Mouse (Mus musculus): Measurements from ENCODE around the gene Colgalt1. TPM values are rescaled to one million over a fixed set of nuclear protein-coding genes. Genes with fewer than 3 reads are reported as not detected.
A peak's percentile ranks its signal among the peaks of the same experiment; 100 is the strongest.

Gene Colgalt1
- polyA plus RNA-seq, 1 experiment from 2014 or later, result 38.9 TPM

GRCm38 (mm10) chr8:71627265-71628099 is 16.7 kb downstream of the Colgalt1 start:
- no peak for DNase-seq (ENCODE audit: low spot score)

DNA sequence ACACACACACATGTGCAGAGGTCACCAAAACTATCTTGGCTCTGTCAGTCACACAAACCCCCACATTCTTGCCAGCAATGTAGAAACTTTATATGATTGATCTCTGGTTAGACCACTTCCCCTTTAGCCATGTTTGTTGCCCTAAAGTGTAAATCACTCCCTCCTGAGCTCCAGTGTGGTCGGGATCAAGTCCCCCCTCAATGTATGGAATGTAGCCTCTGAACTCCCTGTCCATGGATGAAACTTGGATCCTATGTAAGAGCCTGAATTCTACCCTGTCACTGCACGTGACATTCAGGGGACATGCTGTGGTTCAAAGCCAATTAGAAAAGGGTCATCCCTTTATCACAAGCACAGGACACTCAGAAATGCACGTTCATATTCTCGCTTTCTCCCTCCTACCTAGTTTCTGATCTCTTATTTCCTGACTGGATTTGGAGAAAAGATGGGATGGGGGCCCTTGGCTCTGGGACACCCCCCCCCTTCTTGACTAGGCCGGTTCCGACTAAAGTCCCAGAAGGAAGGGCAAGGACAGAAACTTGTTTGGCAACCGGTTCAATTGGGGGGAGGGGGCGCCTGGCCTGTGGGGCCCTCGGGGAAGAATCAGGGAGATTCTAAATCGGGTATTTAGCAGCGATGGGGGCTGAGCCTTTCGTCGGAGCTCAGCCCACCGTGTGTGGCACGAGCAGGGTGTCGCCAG is 17.7 kb downstream of the Colgalt1 start:
- DNase-seq (ENCODE audit: low spot score), result no peak

DNA sequence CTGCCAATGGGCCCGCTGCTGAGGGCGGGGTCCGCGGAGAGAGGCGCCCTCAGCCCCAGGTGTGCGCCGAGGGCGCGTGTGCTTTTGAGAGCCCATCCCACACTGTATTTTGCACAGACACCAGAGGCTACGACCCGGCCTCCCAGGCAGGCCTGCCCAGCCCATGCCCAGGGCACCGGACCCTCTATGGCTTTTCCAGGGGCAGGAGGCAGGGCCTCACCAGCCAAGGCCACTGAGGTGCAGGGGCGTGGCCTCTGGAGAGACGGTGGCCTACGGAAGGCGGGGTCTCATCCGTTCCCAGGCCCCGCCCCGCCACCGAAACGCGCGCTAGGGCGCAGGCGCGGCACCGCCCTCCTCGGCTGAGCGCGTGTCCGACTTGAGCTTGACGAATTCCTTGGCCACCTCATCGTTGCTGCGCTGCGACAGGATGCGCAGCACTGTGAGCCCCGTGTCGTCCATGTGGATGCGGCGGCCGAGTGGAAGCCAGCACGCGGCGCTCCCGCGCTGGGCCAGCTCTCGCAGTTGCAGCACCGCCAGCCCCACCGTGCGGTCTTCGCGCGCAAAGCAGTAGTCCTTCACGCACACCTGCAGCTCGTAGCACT is 18.4 kb downstream of the Colgalt1 start:
- peak; percentile 92 for DNase-seq (ENCODE audit: low spot score)

DNA sequence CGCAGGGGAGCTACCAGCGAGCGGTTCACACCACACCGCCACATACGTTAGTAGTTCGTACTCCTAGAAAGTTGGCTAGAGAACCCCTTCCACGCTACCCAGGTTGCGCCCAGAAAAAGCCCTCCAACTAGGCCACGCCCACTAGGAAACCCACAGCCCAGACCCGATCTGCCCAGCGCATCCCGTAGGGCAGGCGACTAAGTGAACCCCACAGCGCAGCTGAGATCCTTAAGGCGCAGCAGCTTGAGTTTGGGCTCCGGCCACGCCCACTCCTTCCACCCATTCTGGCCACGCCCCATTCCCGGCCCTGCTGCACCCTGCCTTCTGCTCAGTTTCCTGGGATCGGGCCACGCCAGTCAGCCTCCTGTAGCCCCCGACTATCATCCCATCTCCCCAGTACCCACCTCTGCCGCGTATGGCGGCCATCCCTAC is 19.0 kb downstream of the Colgalt1 start:
- DNase-seq (ENCODE audit: low spot score), result peak; percentile 46

DNA sequence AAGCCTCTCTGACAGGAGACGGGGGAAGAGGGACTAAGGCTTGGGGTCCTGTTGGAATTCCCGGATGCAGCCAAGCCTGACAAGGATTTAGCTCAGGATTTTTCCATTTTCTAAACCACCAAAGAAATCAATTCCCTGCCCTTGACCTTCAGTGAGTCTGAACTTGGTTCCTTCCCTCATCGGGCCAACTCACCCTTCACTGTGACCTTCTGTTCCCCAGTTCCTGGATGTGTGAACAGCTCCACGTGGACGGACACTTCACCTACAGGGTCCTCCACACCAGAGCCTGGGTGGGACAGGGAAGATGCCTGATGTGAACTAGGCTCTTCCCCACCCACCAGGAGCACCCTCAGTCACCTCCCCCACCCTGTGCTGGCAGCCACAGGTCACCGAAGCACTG is 20.0 kb downstream of the Colgalt1 start:
- DNase-seq (ENCODE audit: low spot score), result no peak

DNA sequence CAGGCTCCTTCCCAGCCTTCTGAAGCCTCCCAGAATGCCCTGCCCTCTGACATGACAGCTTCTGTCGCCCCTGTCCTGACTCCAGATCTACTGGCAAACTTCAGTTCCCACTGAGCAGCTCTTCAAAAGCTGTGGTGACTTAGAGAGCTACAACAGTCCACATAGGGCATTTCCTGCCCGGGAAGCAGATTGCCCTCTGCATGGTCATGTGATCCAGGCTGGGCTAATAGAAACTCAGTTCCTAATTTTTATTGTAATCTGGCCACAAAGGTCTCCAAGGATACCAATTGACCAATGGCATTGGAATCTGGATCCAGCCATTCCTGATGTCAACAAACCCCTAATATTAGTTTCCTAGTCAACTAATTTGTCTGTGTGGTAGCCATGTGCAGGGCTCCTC is 21.1 kb downstream of the Colgalt1 start:
- no peak for DNase-seq (ENCODE audit: low spot score)

DNA sequence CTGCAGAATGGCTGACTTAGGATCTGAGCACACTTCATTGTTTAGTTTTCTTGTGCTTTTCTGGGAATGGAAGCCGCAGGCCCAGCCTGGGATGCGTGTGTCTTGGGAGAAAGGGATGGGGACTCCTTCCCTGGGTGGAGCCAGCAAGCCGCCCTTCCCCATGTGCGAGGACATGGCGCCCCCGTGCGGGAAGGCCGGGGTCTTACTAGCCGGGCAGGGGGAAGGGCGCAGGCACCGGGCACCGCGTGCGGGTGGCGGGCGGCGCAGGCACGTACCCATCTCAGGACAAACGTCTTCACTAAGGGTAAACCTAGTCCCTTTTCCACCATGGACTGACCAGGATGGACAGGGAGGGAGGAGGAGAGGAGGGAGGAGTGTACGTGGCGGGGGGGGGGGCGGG is 22.4 kb downstream of the Colgalt1 start:
- DNase-seq (ENCODE audit: low spot score), result peak; percentile 78

DNA sequence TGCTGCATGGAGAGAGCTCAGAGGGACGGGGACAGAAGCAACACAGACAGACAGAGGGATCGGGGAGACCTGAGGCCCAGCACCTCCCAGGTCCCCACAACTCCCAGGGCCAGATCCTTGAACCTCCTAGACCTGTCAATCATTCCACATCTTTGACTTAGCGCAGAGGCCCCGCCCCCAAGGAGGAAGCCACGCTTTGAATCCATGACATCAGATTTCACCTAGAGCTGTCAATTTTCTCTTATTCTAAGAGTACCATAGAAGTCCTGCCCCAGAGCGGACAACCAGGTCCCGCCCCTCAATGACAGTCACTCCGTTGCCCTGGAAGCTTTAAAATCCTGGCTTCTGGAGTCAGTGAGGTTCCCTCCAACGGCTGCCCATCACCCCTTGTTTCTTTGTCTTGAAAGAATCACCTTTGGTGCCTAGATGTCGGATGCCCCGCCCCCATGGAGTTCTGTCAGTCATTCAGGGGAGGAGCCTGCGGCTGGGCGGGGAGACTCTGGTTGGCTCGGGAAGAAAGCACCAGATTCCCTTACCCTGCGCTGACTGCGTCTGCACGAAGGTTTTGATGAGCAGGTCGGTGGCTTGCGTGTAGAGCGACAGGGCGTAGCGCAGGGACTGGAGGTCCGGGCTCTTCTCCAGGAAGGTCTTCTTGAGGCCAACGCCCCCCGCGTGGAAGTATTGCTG is 23.3 kb downstream of the Colgalt1 start:
- DNase-seq (ENCODE audit: low spot score), result peak; percentile 87

DNA sequence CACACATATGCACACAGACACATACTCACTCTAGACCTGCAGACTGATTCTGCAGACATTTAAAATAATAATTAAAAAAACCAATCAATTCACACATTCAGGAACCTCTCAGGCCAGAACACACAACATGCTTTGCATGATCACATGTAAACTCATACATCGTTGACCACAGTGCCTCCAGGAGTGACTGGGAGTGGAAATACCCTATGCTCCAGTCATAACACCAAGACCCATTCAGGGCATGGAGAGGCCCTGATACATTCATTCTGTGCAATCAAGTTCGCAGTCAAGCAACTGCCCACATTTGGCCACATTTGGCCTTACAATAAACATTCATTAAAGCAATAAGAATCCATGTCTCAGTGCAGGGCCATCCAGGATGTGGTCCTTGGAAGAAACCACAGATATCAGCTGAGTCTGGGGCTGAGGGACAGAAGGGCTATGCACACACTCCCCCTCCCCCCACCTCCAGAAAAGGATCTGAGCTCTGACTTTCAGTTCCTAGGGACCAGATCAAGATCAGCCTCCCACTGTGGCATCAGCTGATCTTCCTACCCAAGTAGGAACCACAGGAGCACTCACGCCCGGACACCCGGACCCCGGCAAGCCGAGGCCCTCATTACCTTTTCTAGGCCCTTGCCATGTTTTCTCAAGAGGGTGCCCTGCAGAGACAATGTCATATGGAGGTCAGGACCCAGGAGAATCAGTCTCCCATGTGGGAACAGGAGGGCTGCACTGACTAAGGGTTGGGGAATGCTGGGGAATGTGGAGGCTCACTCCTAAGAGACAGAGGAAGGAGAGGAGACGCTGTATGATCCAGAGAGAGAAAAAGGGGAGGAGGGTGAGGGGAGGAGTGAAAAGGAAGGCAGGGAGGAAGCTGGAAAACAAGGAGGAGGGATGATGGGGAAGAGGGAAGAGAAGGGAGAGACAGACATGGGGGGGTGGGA is 26.6 kb downstream of the Colgalt1 start:
- DNase-seq (ENCODE audit: low spot score), result no peak

GRCm38 (mm10) chr8:71638321-71638720 is 27.5 kb downstream of the Colgalt1 start:
- no peak for DNase-seq (ENCODE audit: low spot score)

DNA sequence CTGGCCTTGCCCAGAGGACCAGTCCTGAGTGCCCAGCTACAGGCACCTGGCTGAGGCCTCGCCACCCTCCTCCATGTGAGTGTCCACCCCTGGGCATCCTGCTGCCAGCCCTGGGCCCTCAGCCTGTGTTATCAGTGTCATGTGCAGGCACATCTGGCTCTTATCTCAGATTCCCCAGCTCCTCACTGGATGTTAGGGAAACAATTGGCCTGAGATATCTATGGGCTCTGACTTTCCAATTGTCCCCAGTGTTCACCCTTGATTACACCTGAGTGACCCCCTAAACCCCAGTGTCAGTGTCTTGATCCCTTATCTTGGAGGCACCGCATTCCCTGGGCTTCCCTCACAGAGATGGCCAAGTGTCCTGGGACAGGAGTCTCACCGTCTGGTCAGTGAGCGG is 28.5 kb downstream of the Colgalt1 start:
- no peak for DNase-seq (ENCODE audit: low spot score)

- no peak for DNase-seq (ENCODE audit: low spot score)
Observed at GRCm38 (mm10) chr8:71645510-71645909, 34.7 kb downstream of the Colgalt1 start.

- peak; percentile 48 for DNase-seq (ENCODE audit: low spot score)
Observed at GRCm38 (mm10) chr8:71654600-71654999, 43.8 kb downstream of the Colgalt1 start.

- DNase-seq (ENCODE audit: low spot score), result no peak
Observed at GRCm38 (mm10) chr8:71657816-71658215, 47.0 kb downstream of the Colgalt1 start.

DNA sequence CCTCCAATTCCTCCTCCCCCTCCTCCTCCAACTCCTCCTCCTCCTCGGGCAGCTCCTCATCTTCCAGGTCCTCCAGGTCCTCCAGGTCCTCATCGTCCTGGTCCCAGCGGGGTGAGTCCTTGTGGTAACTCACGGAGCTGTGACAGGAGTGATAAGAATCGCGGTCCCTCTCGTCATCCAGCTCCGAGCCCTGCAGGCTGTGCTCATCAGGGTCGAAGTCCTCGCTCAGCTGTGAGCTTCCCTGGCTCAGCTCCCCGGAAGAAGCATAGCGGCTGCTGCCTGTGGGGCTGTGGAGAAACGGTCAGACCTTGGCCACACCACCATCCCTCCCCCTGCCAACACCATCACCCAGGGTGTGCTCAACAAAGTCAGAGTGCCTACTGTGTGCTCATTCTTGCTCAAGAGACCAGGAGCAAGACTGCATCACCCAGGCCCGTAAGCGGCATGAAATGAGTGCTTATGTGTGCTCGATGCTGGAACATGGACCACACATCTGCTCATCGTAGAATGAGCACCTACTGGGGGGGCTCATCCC is 47.8 kb downstream of the Colgalt1 start:
- DNase-seq (ENCODE audit: low spot score), result peak; percentile 28

- no peak for DNase-seq (ENCODE audit: low spot score)
Observed at GRCm38 (mm10) chr8:71659751-71660150, 49.0 kb downstream of the Colgalt1 start.

DNA sequence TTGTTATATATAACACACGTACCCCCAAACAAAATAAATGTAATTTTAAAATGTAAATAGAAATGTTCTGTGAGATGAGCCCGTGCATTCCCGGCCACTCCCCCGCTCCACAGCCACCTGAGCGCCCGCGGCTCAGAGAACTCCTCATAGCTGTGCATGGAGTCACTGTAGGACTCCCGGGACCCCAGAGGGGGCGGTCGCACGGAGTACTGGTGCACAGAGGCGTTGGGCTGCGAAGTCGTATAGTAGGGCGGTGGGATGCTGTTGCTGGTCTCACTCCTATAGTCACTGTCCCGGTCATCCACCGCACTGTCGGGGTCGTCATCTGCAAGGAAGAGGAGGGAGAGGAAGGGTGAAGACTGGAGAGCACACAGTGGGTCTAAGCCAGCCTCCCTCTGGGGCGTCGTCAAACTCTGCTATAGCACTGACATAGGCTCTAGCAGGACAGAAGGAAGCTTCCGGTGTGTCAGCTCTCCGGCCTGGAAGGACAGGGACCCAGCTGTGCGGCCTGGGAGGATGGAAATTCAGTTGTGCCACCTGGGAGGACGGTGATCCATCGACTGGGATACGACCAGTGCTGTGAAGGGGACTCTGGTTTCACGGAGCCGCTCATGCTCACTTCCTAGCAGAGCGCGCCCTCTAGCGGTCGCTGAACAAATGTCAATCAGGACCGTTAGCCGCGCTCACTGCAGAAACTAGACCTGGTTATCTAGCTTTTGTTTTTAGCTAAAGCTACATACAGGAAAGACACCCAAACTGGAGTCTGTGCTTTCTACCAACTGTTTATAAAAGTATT is 49.7 kb downstream of the Colgalt1 start:
- DNase-seq (ENCODE audit: low spot score), result peak; percentile 85

DNA sequence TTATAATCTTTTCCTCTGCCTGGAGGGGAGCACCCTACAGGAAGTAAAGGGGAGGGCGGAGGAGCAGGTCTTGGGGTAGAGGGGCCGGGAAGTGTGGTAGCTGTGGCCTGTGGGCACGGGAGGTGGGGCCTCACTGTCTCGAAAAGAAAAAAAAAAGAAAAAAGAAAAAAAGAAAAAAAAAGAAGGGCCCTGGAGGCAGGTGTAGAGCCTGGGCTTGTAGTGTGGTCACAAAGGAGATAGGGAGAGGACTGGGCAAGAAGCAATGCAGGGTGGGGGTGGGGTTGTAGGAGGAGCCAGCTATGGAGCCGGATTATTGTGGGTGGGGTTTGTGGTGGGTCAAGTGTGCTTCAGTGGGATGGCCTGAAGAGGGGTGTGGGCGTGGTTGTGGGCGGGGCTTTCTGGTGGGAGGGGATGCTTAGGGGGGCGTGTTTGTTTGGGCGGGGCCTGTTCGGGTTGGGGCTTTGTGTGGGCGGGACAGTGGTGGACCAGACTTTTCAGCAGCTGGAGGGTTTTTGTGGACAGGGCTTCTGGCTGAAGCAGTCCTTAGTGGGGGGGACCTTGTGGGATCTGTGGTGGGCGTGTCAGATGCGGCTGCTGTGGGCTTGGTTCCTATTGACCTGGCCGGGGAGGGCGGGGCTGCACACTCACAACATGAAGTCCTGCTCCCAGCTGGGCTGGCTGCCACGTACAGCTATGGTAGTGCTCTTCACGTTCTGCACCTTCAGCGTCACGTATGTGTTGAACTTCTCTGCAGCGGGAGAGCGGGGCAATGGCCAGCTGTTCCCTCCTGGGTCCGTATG is 54.7 kb downstream of the Colgalt1 start:
- DNase-seq (ENCODE audit: low spot score), result peak; percentile 63

DNA sequence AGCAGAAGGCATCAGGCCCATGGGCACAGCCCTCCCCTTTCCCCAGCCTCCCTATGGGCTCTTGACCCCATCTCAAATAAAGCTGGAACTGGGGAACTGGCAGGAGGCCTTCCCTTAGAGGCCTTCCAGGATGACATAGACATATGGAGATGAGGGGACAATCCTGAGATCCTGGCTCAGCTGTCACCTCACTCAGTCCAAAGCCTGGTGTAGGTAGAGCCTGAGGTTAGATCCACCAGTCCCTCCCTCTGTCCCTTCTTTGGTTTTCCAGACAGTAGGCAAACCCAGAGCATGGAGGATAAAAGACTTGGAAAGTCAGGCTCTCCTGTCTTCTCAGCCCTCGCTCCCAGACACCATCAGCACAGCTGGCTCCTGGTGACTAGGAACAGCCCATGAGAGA is 56.1 kb downstream of the Colgalt1 start:
- no peak for DNase-seq (ENCODE audit: low spot score)
